17 mouse cellular contexts compared by ENCODE assay signal in genomic region chr14:33317946-33318345, GRCm38 (mm10).
DNase-seq lines count a peak whose midpoint lies in the region; ATAC-seq and TF ChIP-seq lines count a peak whose summit lies in the region.
"Had no signal": no experiment of that assay in that cellular context is flagged by ENCODE, and none has a peak within 500 bp of the region (broad histone marks: within the 10 kb centered on the region; RNA-seq: fewer than 3 reads in every experiment).

No protein-coding gene starts in this region.

- no peak overlapping the region for H3K9ac ChIP-seq in heart, embryonic 15.5 days
- H3K9ac ChIP-seq in heart, adult 2 months (ENCODE audit: low read depth, low read length) = no peak overlapping the region
- H3K9ac ChIP-seq in midbrain, postnatal 0 days (replicated peaks; ENCODE audit: low read length, poor library complexity, severe bottlenecking) = no peak overlapping the region
- no peak overlapping the region for H3K9ac ChIP-seq in midbrain, embryonic 11.5 days (ENCODE audit: low read length)
- H3K9ac ChIP-seq: embryonic facial prominence, embryonic 13.5 days; hindbrain, embryonic 14.5 days; limb, embryonic 12.5 days; liver, embryonic 14.5 days; midbrain, embryonic 15.5 days had no signal

- intact Hi-C loops in heart, adult 2 months (cut with DNase I) = no loop called here

- H3K4me1 ChIP-seq in heart, embryonic 15.5 days (replicated peaks) = peaks cover 34% of the 10 kb centered on the region
- no peaks in the 10 kb centered on the region; the same call in 1 of the 2 replicates for H3K4me1 ChIP-seq in heart, adult 2 months (ENCODE audit: control insufficient read depth, insufficient read depth, low read length)
- peaks cover 11% of the 10 kb centered on the region for H3K4me1 ChIP-seq in kidney, adult 2 months (ENCODE audit: control insufficient read depth, insufficient read depth, low read length)
- no peaks in the 10 kb centered on the region; the same call in 1 of the 2 replicates for H3K4me1 ChIP-seq in midbrain, postnatal 0 days (ENCODE audit: insufficient read depth, low read length)
- peaks cover 13% of the 10 kb centered on the region for H3K4me1 ChIP-seq in midbrain, embryonic 11.5 days (ENCODE audit: control insufficient read depth, insufficient read depth, low read length)

- WGBS in heart, embryonic 15.5 days = 39% methylated on average over 6 of the region's 6 CpGs
- WGBS in heart, adult 2 months = 37% methylated on average over 6 of the region's 6 CpGs
- WGBS in kidney, adult 2 months = 48% methylated on average over 6 of the region's 6 CpGs
- WGBS in midbrain, postnatal 0 days = 40% methylated on average over 6 of the region's 6 CpGs
- WGBS in midbrain, embryonic 11.5 days = 43% methylated on average over 6 of the region's 6 CpGs

- H3K36me3 ChIP-seq in heart, embryonic 15.5 days = no peaks in the 10 kb centered on the region
- H3K36me3 ChIP-seq in heart, adult 2 months (ENCODE audit: control insufficient read depth, insufficient read depth, low read length) = no peaks in the 10 kb centered on the region
- H3K36me3 ChIP-seq in kidney, adult 2 months (ENCODE audit: control insufficient read depth, insufficient read depth, low read length) = no peaks in the 10 kb centered on the region
- H3K36me3 ChIP-seq in midbrain, postnatal 0 days (ENCODE audit: insufficient read depth, low read length) = no peaks in the 10 kb centered on the region
- no peaks in the 10 kb centered on the region for H3K36me3 ChIP-seq in midbrain, embryonic 11.5 days (ENCODE audit: control insufficient read depth, insufficient read depth, low read length)
- H3K36me3 ChIP-seq: embryonic facial prominence, embryonic 13.5 days; limb, embryonic 12.5 days; midbrain, embryonic 15.5 days had no signal

- no peaks in the 10 kb centered on the region for H3K79me2 ChIP-seq in heart, adult 2 months (replicated peaks; ENCODE audit: control insufficient read depth, insufficient read depth, low read length)

- H3K27ac ChIP-seq in heart, embryonic 15.5 days = peak overlapping the region; percentile 42; the same call in 1 of the 2 replicates
- no peak overlapping the region for H3K27ac ChIP-seq in heart, adult 2 months
- no peak overlapping the region for H3K27ac ChIP-seq in kidney, adult 2 months (ENCODE audit: insufficient read depth, low read depth, low read length)
- H3K27ac ChIP-seq in midbrain, postnatal 0 days (ENCODE audit: low read depth, low read length) = no peak overlapping the region
- H3K27ac ChIP-seq in midbrain, embryonic 11.5 days (ENCODE audit: low read depth, low read length) = no peak overlapping the region
- H3K27ac ChIP-seq: embryonic facial prominence, embryonic 13.5 days; gastrocnemius, adult 2 months; hindbrain, embryonic 14.5 days; limb, embryonic 12.5 days; liver, embryonic 14.5 days; midbrain, embryonic 15.5 days had no signal

- H3K27me3 ChIP-seq in heart, embryonic 15.5 days = peaks cover 31% of the 10 kb centered on the region
- no peaks in the 10 kb centered on the region for H3K27me3 ChIP-seq in heart, adult 2 months (ENCODE audit: control insufficient read depth, insufficient read depth, low read length)
- no peaks in the 10 kb centered on the region for H3K27me3 ChIP-seq in kidney, adult 2 months (replicated peaks; ENCODE audit: control insufficient read depth, insufficient read depth, low read length)
- H3K27me3 ChIP-seq in midbrain, postnatal 0 days (ENCODE audit: insufficient read depth, low read length) = peaks cover 24% of the 10 kb centered on the region
- peaks cover 23% of the 10 kb centered on the region for H3K27me3 ChIP-seq in midbrain, embryonic 11.5 days (ENCODE audit: control insufficient read depth, insufficient read depth, low read length)

- TF ChIP-seq EP300 in heart, adult 2 months (IDR thresholded peaks at IDR 0.05; ENCODE audit: insufficient read depth, low read depth, low read length) = no peak

- no peak for ATAC-seq in heart, embryonic 15.5 days (replicated peaks; ENCODE audit: insufficient number of reproducible peaks, insufficient read depth, low FRiP score, low read depth)
- ATAC-seq in midbrain, postnatal 0 days (ENCODE audit: low FRiP score) = no peak
- no peak for ATAC-seq in midbrain, embryonic 11.5 days (ENCODE audit: low FRiP score)
- ATAC-seq: midbrain, embryonic 15.5 days had no signal

- no peaks in the 10 kb centered on the region for H3K9me3 ChIP-seq in heart, embryonic 15.5 days (replicated peaks)
- no peaks in the 10 kb centered on the region for H3K9me3 ChIP-seq in midbrain, postnatal 0 days (ENCODE audit: low read length)
- no peaks in the 10 kb centered on the region for H3K9me3 ChIP-seq in midbrain, embryonic 11.5 days (ENCODE audit: control insufficient read depth, low read length)
- H3K9me3 ChIP-seq: embryonic facial prominence, embryonic 13.5 days; limb, embryonic 12.5 days; midbrain, embryonic 15.5 days had no signal

- H3K4me3 ChIP-seq in heart, embryonic 15.5 days = no peak overlapping the region
- H3K4me3 ChIP-seq in heart, adult 2 months = no peak overlapping the region
- no peak overlapping the region for H3K4me3 ChIP-seq in kidney, adult 2 months (ENCODE audit: insufficient read depth, low read depth, low read length)
- H3K4me3 ChIP-seq in midbrain, postnatal 0 days (ENCODE audit: low read depth, low read length) = no peak overlapping the region
- H3K4me3 ChIP-seq in midbrain, embryonic 11.5 days (ENCODE audit: low read depth, low read length) = no peak overlapping the region
- H3K4me3 ChIP-seq: embryonic facial prominence, embryonic 13.5 days; gastrocnemius, adult 2 months; limb, embryonic 12.5 days; midbrain, embryonic 15.5 days had no signal

- TF ChIP-seq CTCF in heart, adult 2 months (IDR thresholded peaks at IDR 0.05) = no peak
- no peak for TF ChIP-seq CTCF in kidney, adult 2 months (conservative IDR thresholded peaks at IDR 0.05; ENCODE audit: insufficient read depth, insufficient read length, low read depth, low read length)
- no peak for TF ChIP-seq CTCF in midbrain, postnatal 0 days (IDR thresholded peaks at IDR 0.05)

- H3K4me2 ChIP-seq in heart, embryonic 15.5 days = no peak overlapping the region
- no peak overlapping the region for H3K4me2 ChIP-seq in midbrain, postnatal 0 days (ENCODE audit: low read depth, low read length, poor library complexity, severe bottlenecking)
- H3K4me2 ChIP-seq in midbrain, embryonic 11.5 days = no peak overlapping the region
- H3K4me2 ChIP-seq: embryonic facial prominence, embryonic 13.5 days; hindbrain, embryonic 14.5 days; limb, embryonic 12.5 days; midbrain, embryonic 15.5 days had no signal

- no peak for TF ChIP-seq POLR2A in heart, adult 2 months (IDR thresholded peaks at IDR 0.05; ENCODE audit: insufficient read depth, low read depth, low read length)
- TF ChIP-seq POLR2A in kidney, adult 2 months (IDR thresholded peaks at IDR 0.05; ENCODE audit: low read depth, low read length) = no peak

- no peak for DNase-seq in heart, adult 2 months
- peak; percentile 29 for DNase-seq in kidney, postnatal 10 days
- DNase-seq in kidney, adult 2 months = no peak
- DNase-seq in midbrain, postnatal 0 days (ENCODE audit: low spot score) = peak; percentile 37
- DNase-seq in midbrain, embryonic 11.5 days (ENCODE audit: low spot score, missing footprints) = no peak
- DNase-seq in adrenal gland, postnatal 36 days = no peak
- DNase-seq: cerebellum, adult 9-10 months; gastrocnemius, adult 2 months; heart, postnatal 10 days; kidney, adult 18-20 months; layer of hippocampus, adult 9-11 months had no signal

Comparison
In these comparisons a context has a peak if more than half of its experiments do, and no peak if none do; other contexts are left out.
1. DNase-seq: peak in kidney, postnatal 10 days (single experiment) and midbrain, postnatal 0 days (single experiment); none in heart, adult 2 months (0 of 2), kidney, adult 2 months (single experiment), midbrain, embryonic 11.5 days (single experiment) and adrenal gland, postnatal 36 days (0 of 2).